Mouse (Mus musculus): ENCODE data around the gene Tmem72.

The Tmem72 gene

GRCm38 (mm10) chr6:116679563-116680288 is 37.0 kb downstream of the Tmem72 start:
- DNase-seq (ENCODE audit: low spot score), result no peak

GRCm38 (mm10) chr6:116677321-116677720 is 39.4 kb downstream of the Tmem72 start:
- DNase-seq (ENCODE audit: low spot score), result no peak

GRCm38 (mm10) chr6:116676355-116676913 is 40.3 kb downstream of the Tmem72 start:
- DNase-seq (ENCODE audit: low spot score), result no peak

- DNase-seq (ENCODE audit: low spot score), result no peak
Observed at GRCm38 (mm10) chr6:116674283-116674886, 42.3 kb downstream of the Tmem72 start.

- peak; percentile 85 for DNase-seq (ENCODE audit: low spot score)
Observed at GRCm38 (mm10) chr6:116673471-116674282, 43.0 kb downstream of the Tmem72 start, which contains the start of gene Rassf4. TSS of gene Rassf4 (minus strand) at chr6:116673952.

- peak; percentile 21 for DNase-seq (ENCODE audit: low spot score)
Observed at GRCm38 (mm10) chr6:116672349-116672748, 44.4 kb downstream of the Tmem72 start.

- DNase-seq (ENCODE audit: low spot score), result peak; percentile 42
Observed at GRCm38 (mm10) chr6:116671768-116672167, 44.9 kb downstream of the Tmem72 start.

GRCm38 (mm10) chr6:116671031-116671430 is 45.7 kb downstream of the Tmem72 start:
- peak; percentile 55 for DNase-seq (ENCODE audit: low spot score)

DNA sequence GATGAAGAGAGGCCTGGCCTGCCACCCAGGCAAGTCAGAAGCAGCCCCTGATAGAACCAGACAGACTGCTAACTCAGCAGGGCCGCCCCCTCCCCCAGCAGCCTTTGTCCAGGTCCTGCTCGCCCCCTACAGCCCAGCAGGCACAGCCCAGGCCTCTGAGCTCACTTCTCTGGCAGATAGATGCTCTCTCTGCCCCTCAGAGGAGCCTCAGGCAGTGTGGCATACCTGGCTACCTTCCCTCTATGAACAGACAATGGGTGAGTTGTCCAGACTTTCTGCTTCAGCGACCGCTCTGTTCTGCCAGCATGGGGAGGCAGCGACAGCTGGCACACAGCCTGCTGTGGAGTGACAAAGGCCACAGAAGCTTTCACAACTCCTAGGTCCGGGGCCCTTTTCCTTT is 46.6 kb downstream of the Tmem72 start:
- no peak for DNase-seq (ENCODE audit: low spot score)

- peak; percentile 34 for DNase-seq (ENCODE audit: low spot score)
Observed at GRCm38 (mm10) chr6:116668682-116669470, 47.8 kb downstream of the Tmem72 start.

DNA sequence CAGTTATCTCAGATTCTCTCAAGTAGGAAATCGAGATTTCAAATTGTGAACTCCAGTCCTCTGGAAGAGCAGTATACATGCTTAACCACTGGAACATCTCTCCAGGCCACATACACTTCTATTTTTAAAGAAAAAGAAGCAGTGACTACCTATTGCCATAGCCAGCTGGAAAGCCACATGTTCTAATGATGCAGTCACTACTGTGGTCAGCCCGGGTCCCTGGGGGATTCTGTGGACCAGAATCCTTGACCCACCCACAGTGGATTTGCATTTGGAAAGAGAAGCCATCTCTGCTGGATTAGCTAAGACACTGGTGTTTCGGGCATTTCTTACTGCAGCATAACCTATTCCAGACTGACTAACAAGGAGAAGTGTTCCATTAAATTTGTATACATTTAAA is 49.3 kb downstream of the Tmem72 start:
- no peak for DNase-seq (ENCODE audit: low spot score)

GRCm38 (mm10) chr6:116666892-116667291 is 49.8 kb downstream of the Tmem72 start:
- DNase-seq (ENCODE audit: low spot score), result no peak

DNA sequence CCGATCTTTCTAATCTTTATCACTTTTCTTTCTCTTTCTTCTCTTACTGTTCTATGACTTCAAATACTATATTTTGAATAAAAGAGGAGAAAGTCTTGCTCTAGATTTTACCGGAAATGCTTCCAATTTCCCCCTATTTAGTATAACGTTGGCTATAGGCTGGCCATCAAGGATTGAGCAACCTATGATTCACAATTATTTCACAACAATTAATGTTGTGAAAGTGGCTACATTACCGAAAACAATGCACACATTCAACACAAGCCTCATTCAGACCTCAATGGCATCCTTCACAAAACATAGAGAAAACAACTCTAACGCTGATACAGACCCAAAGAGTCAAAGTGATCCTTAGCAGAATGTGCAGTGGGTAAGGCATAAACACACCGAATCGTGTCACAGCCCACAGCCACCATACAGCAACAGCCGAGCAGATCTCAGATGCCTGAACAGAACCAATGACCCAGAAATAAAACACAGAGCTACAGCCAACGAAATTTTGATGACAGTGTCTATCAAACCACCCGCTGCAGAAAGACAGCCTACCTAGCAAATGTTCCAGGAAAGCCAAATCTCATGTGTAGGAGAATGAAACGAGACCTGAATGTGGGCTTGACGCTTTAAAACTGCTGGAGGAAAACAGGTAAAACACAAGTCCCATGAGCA is 50.5 kb downstream of the Tmem72 start:
- no peak for DNase-seq (ENCODE audit: low spot score)

DNA sequence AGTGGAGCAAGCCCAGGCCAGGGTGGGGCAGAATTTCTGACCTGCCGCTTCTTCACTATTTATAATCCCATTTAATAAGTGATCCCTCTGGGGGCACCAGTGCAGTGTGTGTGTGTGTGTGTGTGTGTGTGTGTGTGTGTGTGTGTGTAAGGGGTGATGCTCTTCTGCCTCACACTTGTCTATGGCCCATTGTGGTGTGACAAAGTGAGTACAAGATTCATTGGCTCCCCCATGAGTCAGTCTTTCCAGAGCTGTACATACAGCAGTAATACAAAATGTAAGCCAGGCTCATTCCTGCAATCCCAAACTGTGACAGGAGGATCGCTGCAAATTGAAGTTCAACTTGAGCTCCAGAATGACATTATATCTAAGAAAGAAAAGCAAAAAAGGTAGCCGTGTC is 51.9 kb downstream of the Tmem72 start:
- DNase-seq (ENCODE audit: low spot score), result no peak

GRCm38 (mm10) chr6:116664031-116664430 is 52.7 kb downstream of the Tmem72 start:
- DNase-seq (ENCODE audit: low spot score), result no peak

DNA sequence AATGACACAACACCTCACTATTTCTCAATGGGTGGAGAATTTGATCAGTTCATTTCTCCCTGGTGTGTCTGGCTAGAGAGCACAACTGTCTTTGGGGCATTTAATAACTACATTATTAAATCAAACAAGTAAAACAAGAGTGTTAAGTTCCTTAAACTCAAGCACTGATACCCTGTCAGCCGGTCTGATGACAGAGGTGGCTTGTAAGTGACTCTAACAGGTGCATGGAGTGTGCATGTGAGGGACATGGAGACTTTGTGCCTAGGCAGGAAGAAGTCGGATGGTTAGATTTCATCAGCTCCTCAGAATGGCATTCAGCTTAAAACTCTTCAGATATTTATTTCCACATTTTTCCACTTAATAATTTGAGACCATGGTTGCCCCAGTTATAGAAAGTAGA is 53.3 kb downstream of the Tmem72 start:
- no peak for DNase-seq (ENCODE audit: low spot score)

DNA sequence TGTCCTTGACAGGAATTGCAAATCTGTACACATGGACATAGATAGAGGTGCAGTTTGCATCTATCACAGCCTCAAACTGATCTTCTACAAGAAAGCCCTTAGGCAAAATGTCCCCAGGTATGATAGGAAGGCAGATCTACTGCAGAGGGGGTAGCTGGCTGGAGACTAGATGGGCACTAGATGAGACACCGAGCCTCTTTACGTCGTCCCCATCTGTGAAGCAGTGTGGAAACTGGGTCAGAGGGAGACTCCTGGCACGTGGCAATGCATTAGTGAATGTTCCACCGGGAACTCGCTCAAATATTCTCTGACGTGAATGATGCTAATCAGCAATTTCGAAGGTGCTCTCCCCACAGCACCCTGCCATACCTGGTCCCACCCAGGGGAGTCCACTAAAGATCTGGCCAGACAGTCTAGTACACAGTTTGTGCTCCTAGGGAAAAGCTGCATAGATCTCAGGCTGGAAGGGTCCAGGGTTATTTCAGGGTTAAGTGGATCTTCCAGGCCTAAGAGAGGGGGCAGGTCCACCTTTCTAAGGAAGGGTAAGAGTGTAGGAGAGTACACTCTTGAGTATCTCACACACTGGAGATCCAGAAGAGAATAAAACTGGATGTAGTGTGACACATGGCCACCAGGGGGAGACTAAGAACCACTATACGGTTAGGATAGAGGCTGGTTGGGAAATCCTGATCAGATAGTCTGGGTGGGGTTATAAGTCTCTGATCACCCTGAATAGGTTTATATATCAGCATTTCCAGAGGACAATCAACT is 62.8 kb downstream of the Tmem72 start:
- DNase-seq (ENCODE audit: low spot score), result peak; percentile 75

GRCm38 (mm10) chr6:116653191-116653590 is 63.5 kb downstream of the Tmem72 start:
- DNase-seq (ENCODE audit: low spot score), result no peak

- no peak for DNase-seq (ENCODE audit: low spot score)
Observed at GRCm38 (mm10) chr6:116651437-116652118, 65.1 kb downstream of the Tmem72 start.

- DNase-seq (ENCODE audit: low spot score), result no peak
Observed at GRCm38 (mm10) chr6:116650406-116650805, 66.3 kb downstream of the Tmem72 start, which contains the start of gene Depp1. TSS of gene Depp1 (plus strand) at chr6:116650609.

All from MN1 (cell line).